Comparison of ENCODE assay signal across 9 mouse cellular contexts in the genomic region with DNA sequence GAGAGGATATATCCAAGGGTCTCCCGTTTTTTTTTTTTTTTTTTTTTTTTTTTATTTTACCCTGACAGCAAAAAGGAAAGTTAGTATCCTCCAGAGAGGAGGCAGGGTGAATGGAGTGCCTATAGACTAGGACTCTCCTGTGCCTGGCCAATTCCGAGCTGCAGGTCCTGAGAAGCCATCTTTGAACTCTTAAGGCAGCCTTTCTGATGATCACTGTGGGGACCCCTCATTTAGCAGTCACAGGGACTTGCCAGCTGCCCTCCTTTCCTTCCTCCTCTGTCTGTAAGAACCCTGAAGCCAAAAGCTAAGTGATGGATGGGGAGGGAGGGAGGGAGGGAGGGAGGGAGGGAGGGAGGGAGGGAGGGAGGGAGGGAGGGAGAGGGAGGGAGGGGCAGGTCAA.
DNase-seq lines count a peak whose midpoint lies in the region; ATAC-seq and TF ChIP-seq lines count a peak whose summit lies in the region.
"Had no signal": no experiment of that assay in that cellular context is flagged by ENCODE, and none has a peak within 500 bp of the region (broad histone marks: within the 10 kb centered on the region; RNA-seq: fewer than 3 reads in every experiment).

No protein-coding gene starts in this region.

- no peak for TF ChIP-seq POLR2A in small intestine, adult 2 months (IDR thresholded peaks at IDR 0.05; ENCODE audit: low read depth, low read length)

- H3K9me3 ChIP-seq in lung, embryonic 14.5 days (ENCODE audit: low read depth, low read length) = no peaks in the 10 kb centered on the region
- no peaks in the 10 kb centered on the region for H3K9me3 ChIP-seq in hindbrain, embryonic 15.5 days

- peaks cover 30% of the 10 kb centered on the region for H3K4me1 ChIP-seq in lung, embryonic 14.5 days (ENCODE audit: insufficient read depth)
- H3K4me1 ChIP-seq in hindbrain, embryonic 15.5 days (replicated peaks) = peaks cover 74% of the 10 kb centered on the region
- peaks cover 20% of the 10 kb centered on the region for H3K4me1 ChIP-seq in small intestine, adult 2 months (ENCODE audit: control insufficient read depth, insufficient read depth, insufficient read length, low read length)

- no peaks in the 10 kb centered on the region for H3K36me3 ChIP-seq in lung, embryonic 14.5 days (ENCODE audit: insufficient read depth)
- H3K36me3 ChIP-seq in hindbrain, embryonic 15.5 days = no peaks in the 10 kb centered on the region
- no peaks in the 10 kb centered on the region for H3K36me3 ChIP-seq in small intestine, adult 2 months (ENCODE audit: control insufficient read depth, insufficient read depth, low read length)

- 0 out of 2 replicates have a peak overlapping the region, but pooled peaks have one; percentile 43 for H3K27ac ChIP-seq in lung, embryonic 14.5 days (ENCODE audit: low read depth)
- H3K27ac ChIP-seq in hindbrain, embryonic 15.5 days (replicated peaks) = peak overlapping the region; percentile 74
- H3K27ac ChIP-seq in small intestine, adult 2 months (ENCODE audit: insufficient read depth, low read depth, low read length) = peak overlapping the region; percentile 80

- peaks cover 25% of the 10 kb centered on the region for H3K27me3 ChIP-seq in lung, embryonic 14.5 days (ENCODE audit: insufficient read depth, low read length)
- no peaks in the 10 kb centered on the region for H3K27me3 ChIP-seq in hindbrain, embryonic 15.5 days
- no peaks in the 10 kb centered on the region for H3K27me3 ChIP-seq in small intestine, adult 2 months (ENCODE audit: control insufficient read depth, insufficient read depth, low read length)

- WGBS in lung, embryonic 14.5 days = 15% methylated on average over 2 of the region's 2 CpGs
- 40% methylated on average over 2 of the region's 2 CpGs for WGBS in hindbrain, embryonic 15.5 days
- WGBS in small intestine, adult 2 months = 38% methylated on average over 2 of the region's 2 CpGs

- no peak for ATAC-seq in lung, embryonic 14.5 days (ENCODE audit: insufficient read depth)
- no peak for ATAC-seq in hindbrain, embryonic 15.5 days (ENCODE audit: low FRiP score, low read depth)

- peak overlapping the region; percentile 43 for H3K4me2 ChIP-seq in lung, embryonic 14.5 days
- peak overlapping the region; percentile 39 for H3K4me2 ChIP-seq in hindbrain, embryonic 15.5 days

- no peak overlapping the region for H3K9ac ChIP-seq in lung, embryonic 14.5 days
- H3K9ac ChIP-seq in hindbrain, embryonic 15.5 days = no peak overlapping the region

- TF ChIP-seq CTCF in lung, embryonic 14.5 days (IDR thresholded peaks at IDR 0.05; ENCODE audit: low read depth) = no peak
- TF ChIP-seq CTCF in small intestine, adult 2 months (IDR thresholded peaks at IDR 0.05; ENCODE audit: extremely low read depth, insufficient read length, insufficient replicate concordance, low read depth, low read length) = no peak

- H3K4me3 ChIP-seq in lung, embryonic 14.5 days (ENCODE audit: low read depth, low read length) = no peak overlapping the region
- no peak overlapping the region for H3K4me3 ChIP-seq in hindbrain, embryonic 15.5 days
- no peak overlapping the region for H3K4me3 ChIP-seq in small intestine, adult 2 months (ENCODE audit: low read depth, low read length)

- peak; percentile 61 for DNase-seq in gastrocnemius, postnatal 25 days
- no peak for DNase-seq in gastrocnemius, adult 8-10 months (ENCODE audit: low spot score in 2 of 2)
- no peak for DNase-seq in lung, embryonic 14.5 days
- no peak for DNase-seq in lung, postnatal 14 days
- DNase-seq in adipocyte (ENCODE audit: low spot score) = no peak
- no peak for DNase-seq in left cerebral cortex, adult 9 months (ENCODE audit: low spot score in 2 of 2)
- DNase-seq: thymus, postnatal 25 days had no signal
